Mouse (Mus musculus): Measurements from ENCODE around the gene Gpr15. TPM values are rescaled to one million over a fixed set of nuclear protein-coding genes. Genes with fewer than 3 reads are reported as not detected.

Gene Gpr15
- polyA plus RNA-seq, 1 experiment from 2014 or later, result not detected

DNA sequence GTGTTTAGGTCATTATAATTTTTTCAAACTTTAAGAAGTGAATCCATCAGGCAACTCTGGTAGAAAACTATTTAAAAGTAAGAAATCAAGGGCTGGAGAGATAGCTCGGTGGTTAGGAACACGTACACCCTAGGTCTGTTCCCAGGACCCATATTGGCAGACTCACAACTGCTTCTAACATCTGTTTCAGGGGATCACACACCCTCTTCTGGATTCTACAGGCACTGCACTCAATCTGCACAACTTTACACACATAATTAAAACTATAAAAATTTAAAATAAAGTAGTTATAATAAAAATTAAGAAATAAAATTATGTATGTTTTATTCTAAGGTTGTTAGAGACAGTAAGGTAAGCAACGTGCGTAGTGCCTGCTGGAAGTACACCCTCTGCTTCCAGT lies 19.3 kb upstream of the Gpr15 start:
- Histone ChIP-seq H3K27me3 (ENCODE audit: insufficient read depth, low read length) (no peaks in the 10 kb centered on the region), H3K4me1 (ENCODE audit: insufficient read depth) (no peaks in the 10 kb centered on the region), H3K9ac (no peak overlapping the region), H3K4me3 (ENCODE audit: low read depth, low read length) (no peak overlapping the region), H3K36me3 (ENCODE audit: insufficient read depth) (peaks cover 22% of the 10 kb centered on the region; the same call in 1 of the 2 replicates), H3K9me3 (ENCODE audit: low read depth, low read length) (no peaks in the 10 kb centered on the region), H3K27ac (ENCODE audit: low read depth) (no peak overlapping the region), H3K4me2 (no peak overlapping the region)
- DNase-seq, result no peak
- ATAC-seq (ENCODE audit: insufficient read depth), result no peak
- WGBS, result 72% methylated on average over 4 of the region's 4 CpGs
- TF ChIP-seq CTCF (IDR thresholded peaks at IDR 0.05; ENCODE audit: low read depth), result no peak

DNA sequence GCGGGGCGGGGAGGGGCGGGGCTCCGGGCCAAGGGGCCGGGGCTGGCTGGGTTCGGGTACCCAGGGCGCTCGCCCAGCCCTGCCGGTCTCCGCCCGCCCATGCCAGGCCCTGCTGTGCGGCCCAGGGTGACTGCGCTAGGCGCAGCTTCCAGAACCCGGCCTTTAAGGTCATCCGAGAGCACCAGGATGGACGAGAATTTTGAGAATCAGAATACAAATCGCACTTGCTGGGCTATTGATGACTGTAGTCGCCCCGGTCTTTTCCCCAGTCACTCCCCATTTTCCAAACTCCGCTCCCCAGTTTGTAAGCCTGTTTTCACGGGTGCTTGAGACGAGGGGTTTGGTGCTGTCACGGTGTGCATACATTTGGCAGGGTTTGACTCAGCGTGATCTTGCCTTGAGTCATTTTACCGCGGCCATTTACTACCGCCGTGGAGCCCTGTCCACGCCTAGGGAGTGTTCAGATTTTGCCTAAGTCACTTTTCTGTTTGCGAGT lies 9.4 kb upstream of the Gpr15 start:
- Histone ChIP-seq H3K4me3 (ENCODE audit: low read depth, low read length) (peak overlapping the region; percentile 82), H3K9me3 (ENCODE audit: low read depth, low read length) (no peaks in the 10 kb centered on the region), H3K9ac (peak overlapping the region; percentile 74), H3K27ac (ENCODE audit: low read depth) (peak overlapping the region; percentile 77), H3K27me3 (ENCODE audit: insufficient read depth, low read length) (no peaks in the 10 kb centered on the region), H3K4me1 (ENCODE audit: insufficient read depth) (no peaks in the 10 kb centered on the region), H3K4me2 (peak overlapping the region; percentile 67), H3K36me3 (ENCODE audit: insufficient read depth) (peaks cover 37% of the 10 kb centered on the region)
- TF ChIP-seq CTCF (IDR thresholded peaks at IDR 0.05; ENCODE audit: low read depth), result no peak
- under 1% methylated on average over 31 of the region's 31 CpGs for WGBS
- ATAC-seq (ENCODE audit: insufficient read depth) (peak; percentile 94), DNase-seq (peak; percentile 46)

DNA sequence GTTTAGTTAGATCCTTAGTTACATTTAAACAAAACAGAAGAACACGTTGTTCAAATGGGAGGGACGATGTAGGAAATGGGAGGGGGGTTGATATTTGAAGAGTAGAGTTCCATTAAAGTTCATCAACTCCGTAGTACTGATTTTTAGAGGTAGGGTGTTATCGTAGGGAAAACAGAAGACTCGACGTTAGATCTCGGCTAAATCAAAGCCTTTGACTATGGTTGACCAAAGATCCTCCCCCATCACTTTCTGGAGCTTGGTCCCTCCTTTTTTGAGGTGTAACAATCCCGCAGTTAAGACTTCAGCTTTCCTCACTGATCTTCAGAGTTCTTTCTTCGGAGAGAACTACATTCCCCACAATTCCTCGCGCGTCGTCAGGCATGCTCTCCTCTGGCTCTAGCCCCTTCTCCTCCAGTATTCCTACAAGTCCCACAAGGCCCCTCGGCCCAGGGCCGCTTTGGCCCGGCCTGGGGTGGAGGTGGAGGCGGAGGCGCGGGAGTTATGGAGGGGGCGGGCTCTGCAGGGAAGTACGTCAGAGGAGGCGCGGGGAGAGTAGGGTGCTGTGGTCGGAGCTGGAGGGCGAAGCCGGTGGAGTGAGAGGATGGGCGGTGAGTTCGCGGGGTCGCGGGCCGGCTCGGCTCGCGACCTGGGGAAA lies 8.7 kb upstream of the Gpr15 start, which contains the start of gene Cldnd1:
TSS of gene Cldnd1 (plus strand) at position 434 of the 655 bp plus-strand sequence.
- H3K9ac ChIP-seq, result peak within 1 kb of the TSS; percentile 74
- peak; percentile 100 for ATAC-seq (ENCODE audit: insufficient read depth)
- peak within 1 kb of the TSS; percentile 82 for H3K4me3 ChIP-seq (ENCODE audit: low read depth, low read length)
- H3K4me1 ChIP-seq (ENCODE audit: insufficient read depth), result no peaks in the 10 kb centered on the region
- 1% methylated on average over 34 of the region's 35 CpGs for WGBS
- peak within 1 kb of the TSS; percentile 67 for H3K4me2 ChIP-seq
- peaks cover 31% of the 10 kb centered on the region for H3K36me3 ChIP-seq (ENCODE audit: insufficient read depth)
- DNase-seq, result peak; percentile 98
- TF ChIP-seq CTCF (IDR thresholded peaks at IDR 0.05; ENCODE audit: low read depth), result no peak
- H3K27me3 ChIP-seq (ENCODE audit: insufficient read depth, low read length), result no peaks in the 10 kb centered on the region
- peak within 1 kb of the TSS; percentile 77 for H3K27ac ChIP-seq (ENCODE audit: low read depth)
- H3K9me3 ChIP-seq (ENCODE audit: low read depth, low read length), result no peaks in the 10 kb centered on the region

DNA sequence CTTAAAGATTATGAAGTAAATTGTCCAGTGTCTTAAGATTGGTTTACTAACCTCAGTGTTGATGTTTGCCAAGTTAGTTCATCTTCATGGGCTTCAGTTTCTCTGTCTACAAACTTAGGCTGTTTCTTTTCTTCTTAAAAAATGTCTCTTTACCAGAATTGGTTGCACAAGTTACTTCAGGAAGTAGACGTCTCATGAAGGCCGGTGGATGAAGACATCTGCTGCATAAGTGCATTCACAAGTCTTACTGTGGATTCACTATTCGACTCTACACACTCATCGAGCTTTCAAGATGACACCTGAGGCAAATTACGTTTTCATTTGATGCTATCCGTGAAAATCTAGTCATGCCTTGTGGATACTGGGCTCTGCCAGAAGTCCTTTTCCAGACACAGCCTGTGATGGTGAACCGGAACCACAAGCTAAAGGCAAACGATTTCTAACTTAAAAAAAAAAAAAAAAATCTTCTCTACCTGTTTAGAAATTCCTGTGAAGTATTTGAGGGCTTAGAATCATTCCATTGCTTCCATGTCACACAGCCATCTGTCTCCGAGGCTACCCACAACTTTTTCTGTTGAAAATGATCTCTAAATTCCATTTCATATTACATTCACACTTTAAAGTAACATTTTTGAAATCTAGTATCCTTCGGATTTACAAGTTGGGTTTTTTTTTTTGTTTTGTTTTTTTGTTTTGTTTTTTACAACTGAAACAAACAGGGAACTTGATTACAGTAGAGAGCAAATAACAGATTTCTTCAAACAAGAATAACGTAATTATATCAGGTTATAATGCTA lies 8.0 kb upstream of the Gpr15 start:
- Histone ChIP-seq H3K27ac (ENCODE audit: low read depth) (no peak overlapping the region), H3K9me3 (ENCODE audit: low read depth, low read length) (no peaks in the 10 kb centered on the region), H3K4me3 (ENCODE audit: low read depth, low read length) (peak overlapping the region; percentile 82), H3K27me3 (ENCODE audit: insufficient read depth, low read length) (no peaks in the 10 kb centered on the region), H3K4me1 (ENCODE audit: insufficient read depth) (no peaks in the 10 kb centered on the region), H3K9ac (no peak overlapping the region), H3K36me3 (ENCODE audit: insufficient read depth) (peaks cover 24% of the 10 kb centered on the region), H3K4me2 (peak overlapping the region; percentile 53)
- DNase-seq, result no peak
- ATAC-seq (ENCODE audit: insufficient read depth), result no peak
- WGBS, result 72% methylated on average over 11 of the region's 11 CpGs
- TF ChIP-seq CTCF (IDR thresholded peaks at IDR 0.05; ENCODE audit: low read depth), result no peak

DNA sequence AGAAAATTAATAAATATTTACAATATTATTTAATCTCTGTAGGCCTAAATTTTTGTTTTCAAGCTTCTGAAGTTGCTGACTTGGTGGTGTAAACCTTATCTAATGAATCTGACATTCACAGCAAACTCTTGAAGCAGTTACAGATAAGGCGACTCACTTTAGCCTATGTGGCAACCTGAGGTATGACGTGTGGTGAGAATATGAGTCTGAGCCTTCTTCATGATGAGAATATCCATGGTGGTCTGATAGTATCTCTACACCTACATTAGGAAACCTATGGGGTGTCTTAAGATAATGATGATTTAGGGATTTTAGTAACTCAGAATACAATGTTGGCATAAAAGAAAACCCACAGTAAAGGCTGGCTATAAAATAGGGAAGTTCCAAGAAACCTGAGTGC lies 3.4 kb upstream of the Gpr15 start:
- DNase-seq (no peak), ATAC-seq (ENCODE audit: insufficient read depth) (no peak)
- Histone ChIP-seq H3K4me3 (ENCODE audit: low read depth, low read length) (no peak overlapping the region), H3K4me1 (ENCODE audit: insufficient read depth) (no peaks in the 10 kb centered on the region), H3K36me3 (ENCODE audit: insufficient read depth) (no peaks in the 10 kb centered on the region), H3K27ac (ENCODE audit: low read depth) (no peak overlapping the region), H3K9ac (no peak overlapping the region), H3K4me2 (no peak overlapping the region), H3K27me3 (ENCODE audit: insufficient read depth, low read length) (no peaks in the 10 kb centered on the region), H3K9me3 (ENCODE audit: low read depth, low read length) (no peaks in the 10 kb centered on the region)
- no peak for TF ChIP-seq CTCF (IDR thresholded peaks at IDR 0.05; ENCODE audit: low read depth)
- WGBS, result 81% methylated on average over 2 of the region's 2 CpGs

- Histone ChIP-seq H3K4me2 (no peak overlapping the region), H3K4me3 (ENCODE audit: low read depth, low read length) (no peak overlapping the region), H3K27me3 (ENCODE audit: insufficient read depth, low read length) (no peaks in the 10 kb centered on the region), H3K27ac (ENCODE audit: low read depth) (no peak overlapping the region), H3K9ac (no peak overlapping the region), H3K9me3 (ENCODE audit: low read depth, low read length) (no peaks in the 10 kb centered on the region), H3K36me3 (ENCODE audit: insufficient read depth) (no peaks in the 10 kb centered on the region), H3K4me1 (ENCODE audit: insufficient read depth) (no peaks in the 10 kb centered on the region)
- no peak for TF ChIP-seq CTCF (IDR thresholded peaks at IDR 0.05; ENCODE audit: low read depth)
- 71% methylated on average over 4 of the region's 4 CpGs for WGBS
- ATAC-seq (ENCODE audit: insufficient read depth) (no peak), DNase-seq (no peak)
Measured at GRCm38 (mm10) chr16:58715018-58715417, 3.9 kb downstream of the Gpr15 start.

GRCm38 (mm10) chr16:58713128-58713527 lies 5.7 kb downstream of the Gpr15 start:
- no peak for ATAC-seq (ENCODE audit: insufficient read depth)
- DNase-seq, result no peak
- TF ChIP-seq CTCF (IDR thresholded peaks at IDR 0.05; ENCODE audit: low read depth), result no peak
- no peak overlapping the region for H3K4me2 ChIP-seq
- WGBS, result 79% methylated on average over 1 of the region's 1 CpGs
- H3K4me1 ChIP-seq (ENCODE audit: insufficient read depth), result no peaks in the 10 kb centered on the region
- no peaks in the 10 kb centered on the region for H3K9me3 ChIP-seq (ENCODE audit: low read depth, low read length)
- no peak overlapping the region for H3K4me3 ChIP-seq (ENCODE audit: low read depth, low read length)
- H3K36me3 ChIP-seq (ENCODE audit: insufficient read depth), result no peaks in the 10 kb centered on the region
- no peak overlapping the region for H3K27ac ChIP-seq (ENCODE audit: low read depth)
- H3K27me3 ChIP-seq (ENCODE audit: insufficient read depth, low read length), result no peaks in the 10 kb centered on the region
- H3K9ac ChIP-seq, result no peak overlapping the region
